Mouse (Mus musculus): ENCODE results near the gene Zbtb22. TPM values are rescaled to one million over a fixed set of nuclear protein-coding genes. Genes with fewer than 3 reads are reported as not detected.
"Not testable (repeated sequence)": the region's sequence is repeated elsewhere in the genome, so short reads cannot be mapped to it uniquely, and the experiment has no call there.

Gene Zbtb22
- polyA plus RNA-seq, 1 experiment from 2014 or later, result 17.1 TPM

DNA sequence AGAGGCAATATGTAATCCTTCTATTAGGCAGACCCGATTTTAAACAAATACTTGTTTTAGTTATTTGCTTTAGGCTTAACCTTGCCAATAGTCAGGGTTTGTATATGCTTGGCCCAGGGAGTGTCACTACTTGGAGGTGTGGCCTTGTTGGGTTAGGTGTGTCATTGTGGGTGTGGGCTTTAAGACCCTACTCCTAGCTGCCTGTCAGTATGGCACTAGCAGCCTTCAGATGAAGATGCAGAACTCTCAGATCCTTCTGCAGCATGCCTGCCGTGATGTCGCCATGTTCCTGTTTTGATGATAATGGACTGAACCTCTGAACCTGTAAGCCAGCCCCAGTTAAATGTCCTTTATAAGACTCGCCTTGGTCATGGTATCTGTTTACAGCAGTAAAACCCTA lies 22.7 kb upstream of the Zbtb22 start:
- H3K9me3 ChIP-seq; ATAC-seq (ENCODE audit: low FRiP score, low read depth); H3K4me2 ChIP-seq; H3K9ac ChIP-seq; H3K4me3 ChIP-seq; H3K4me1 ChIP-seq (replicated peaks); H3K27ac ChIP-seq (replicated peaks); H3K36me3 ChIP-seq; H3K27me3 ChIP-seq: not testable (repeated sequence)
- WGBS, result 83% methylated on average over 4 of the region's 4 CpGs

DNA sequence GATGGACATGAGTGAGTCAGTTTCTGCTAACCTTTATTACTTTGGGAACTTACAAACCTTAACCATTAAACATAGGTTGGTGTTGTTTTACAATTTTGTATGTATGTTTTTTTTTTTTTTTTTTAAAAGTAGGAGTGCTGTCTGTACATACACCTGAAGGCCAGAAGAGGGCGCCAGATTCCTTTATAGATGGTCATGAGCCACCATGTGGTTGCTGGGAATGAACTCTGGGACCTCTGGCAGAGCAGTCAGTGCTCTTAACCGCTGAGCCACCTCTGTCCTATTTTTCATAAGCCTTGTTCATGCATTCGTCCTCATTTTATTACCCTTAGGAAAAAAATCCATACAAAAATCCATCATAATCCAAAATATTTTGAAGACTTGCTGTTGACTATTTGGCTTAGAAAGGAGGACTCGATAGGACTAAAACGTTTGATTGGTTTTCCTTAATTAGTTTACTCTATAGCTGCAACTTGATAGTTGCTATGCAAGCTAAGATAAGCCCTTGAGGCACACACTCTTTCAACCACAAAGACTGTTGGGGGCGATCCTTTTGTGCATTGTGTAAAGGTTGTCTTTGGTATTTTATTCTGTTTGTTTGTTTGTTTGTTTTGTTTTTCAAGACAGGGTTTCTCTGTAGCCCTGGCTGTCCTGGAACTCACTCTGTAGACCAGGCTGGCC lies 18.4 kb upstream of the Zbtb22 start:
- Histone ChIP-seq H3K9me3 (no peaks in the 10 kb centered on the region), H3K36me3 (no peaks in the 10 kb centered on the region), H3K4me3 (no peak overlapping the region), H3K4me2 (no peak overlapping the region), H3K9ac (no peak overlapping the region), H3K27me3 (no peaks in the 10 kb centered on the region), H3K27ac (replicated peaks) (no peak overlapping the region), H3K4me1 (replicated peaks) (no peaks in the 10 kb centered on the region)
- ATAC-seq (ENCODE audit: low FRiP score, low read depth), result no peak
- 45% methylated on average over 6 of the region's 6 CpGs for WGBS

DNA sequence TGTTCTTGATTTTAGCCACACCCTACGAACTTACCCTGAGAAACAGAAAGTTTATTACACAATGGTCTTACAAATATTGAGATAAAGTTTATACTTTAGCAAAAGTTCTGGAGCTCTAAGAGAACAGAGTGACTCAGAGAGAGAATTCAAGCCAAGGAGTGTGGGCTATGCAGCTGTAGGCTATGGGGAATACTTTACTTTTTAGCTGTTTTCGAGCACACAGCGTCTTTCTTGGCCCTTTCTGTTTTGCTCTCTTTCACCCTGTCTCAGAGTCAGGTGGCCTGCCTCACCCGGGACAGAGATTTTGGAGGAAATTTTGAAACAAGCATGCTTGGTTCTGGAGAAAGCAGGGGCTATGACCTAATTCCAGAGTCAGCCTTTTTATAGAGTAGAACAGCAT lies 17.5 kb upstream of the Zbtb22 start:
- H3K27ac ChIP-seq (replicated peaks); H3K36me3 ChIP-seq; H3K9ac ChIP-seq; H3K4me3 ChIP-seq; H3K27me3 ChIP-seq; H3K4me1 ChIP-seq (replicated peaks); ATAC-seq (ENCODE audit: low FRiP score, low read depth); H3K9me3 ChIP-seq; H3K4me2 ChIP-seq: not testable (repeated sequence)
- WGBS, result 89% methylated on average over 4 of the region's 4 CpGs

DNA sequence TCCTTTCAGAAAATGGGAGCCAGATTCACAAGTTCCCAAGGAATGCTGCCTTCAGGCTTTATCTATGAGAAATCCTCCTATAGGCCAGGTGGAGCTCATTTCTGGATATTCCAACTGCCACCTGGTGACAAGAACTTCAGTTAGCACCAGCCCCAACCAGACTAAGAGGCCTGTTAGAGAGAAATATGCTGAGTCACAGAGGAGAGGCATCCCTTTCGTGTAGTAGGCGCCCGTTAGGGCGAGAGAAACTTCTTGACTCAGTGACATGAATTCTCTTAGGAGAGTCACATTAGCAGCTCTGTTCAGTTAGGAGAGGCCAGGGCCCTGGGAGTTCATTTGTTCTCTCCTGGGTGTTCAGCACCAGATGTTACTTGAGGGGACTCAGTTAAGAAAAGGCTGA lies 16.1 kb upstream of the Zbtb22 start:
- no peak overlapping the region for H3K4me2 ChIP-seq
- no peaks in the 10 kb centered on the region for H3K36me3 ChIP-seq
- no peaks in the 10 kb centered on the region for H3K4me1 ChIP-seq (replicated peaks)
- H3K27ac ChIP-seq (replicated peaks), result no peak overlapping the region
- no peak for ATAC-seq (ENCODE audit: low FRiP score, low read depth)
- no peaks in the 10 kb centered on the region for H3K9me3 ChIP-seq
- H3K4me3 ChIP-seq, result no peak overlapping the region
- no peaks in the 10 kb centered on the region for H3K27me3 ChIP-seq
- no peak overlapping the region for H3K9ac ChIP-seq
- 86% methylated on average over 4 of the region's 4 CpGs for WGBS

DNA sequence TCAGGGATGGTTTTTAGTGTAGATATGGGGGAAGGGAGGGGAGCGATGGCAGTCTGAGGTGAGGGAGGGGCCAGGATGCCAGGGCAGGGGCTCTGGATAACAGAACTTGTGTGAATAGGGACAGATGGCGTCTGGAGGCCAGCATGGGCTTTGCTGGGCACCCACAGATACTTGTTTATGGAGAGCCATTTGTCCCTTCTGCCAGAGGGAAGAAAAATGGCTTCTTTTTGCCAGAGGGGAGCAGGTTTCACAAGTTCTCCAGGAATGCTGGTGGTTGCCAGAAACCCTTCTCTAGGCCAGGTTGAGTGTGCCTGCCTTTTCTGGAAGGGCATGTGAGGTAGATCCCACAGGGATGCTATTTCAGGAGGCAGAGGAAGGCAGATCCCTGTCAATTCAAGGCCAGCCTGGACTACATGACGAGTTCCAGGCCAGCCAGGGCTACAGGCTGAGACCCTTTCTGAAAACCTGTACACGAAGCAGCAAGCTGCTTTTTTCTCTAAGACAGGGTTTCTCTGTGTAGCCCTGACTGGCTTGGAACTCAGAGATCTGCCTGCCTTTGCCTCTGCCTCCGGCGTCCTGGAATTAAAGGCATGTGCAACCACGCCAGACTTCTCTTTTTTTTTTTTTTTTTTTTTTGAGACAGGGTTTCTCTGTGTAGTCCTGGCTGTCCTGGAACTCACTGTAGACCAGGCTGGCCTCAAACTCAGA lies 15.3 kb upstream of the Zbtb22 start:
- H3K9ac ChIP-seq, result no peak overlapping the region
- H3K9me3 ChIP-seq, result no peaks in the 10 kb centered on the region
- H3K27ac ChIP-seq (replicated peaks), result no peak overlapping the region
- H3K4me3 ChIP-seq, result no peak overlapping the region
- H3K4me1 ChIP-seq (replicated peaks), result no peaks in the 10 kb centered on the region
- no peaks in the 10 kb centered on the region for H3K27me3 ChIP-seq
- no peak overlapping the region for H3K4me2 ChIP-seq
- WGBS, result 75% methylated on average over 7 of the region's 7 CpGs
- ATAC-seq (ENCODE audit: low FRiP score, low read depth), result no peak
- H3K36me3 ChIP-seq, result no peaks in the 10 kb centered on the region

DNA sequence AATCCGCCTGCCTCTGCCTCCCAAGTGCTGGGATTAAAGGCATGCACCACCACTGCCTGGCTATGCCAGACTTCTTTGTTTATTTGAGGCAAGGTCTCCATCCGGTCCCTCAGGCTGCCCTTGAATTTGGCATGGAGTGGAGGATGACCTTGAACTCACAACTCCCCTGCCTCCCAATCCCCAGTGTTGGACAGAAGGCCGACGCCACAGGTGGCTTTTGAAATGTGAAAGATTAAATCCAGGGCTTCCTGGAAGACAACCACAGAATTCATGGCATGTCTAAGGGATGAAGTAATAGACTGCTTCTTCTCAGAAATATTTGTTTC lies 14.8 kb upstream of the Zbtb22 start:
- no peak overlapping the region for H3K27ac ChIP-seq (replicated peaks)
- H3K9me3 ChIP-seq, result no peaks in the 10 kb centered on the region
- no peak overlapping the region for H3K4me3 ChIP-seq
- H3K27me3 ChIP-seq, result no peaks in the 10 kb centered on the region
- 85% methylated on average over 4 of the region's 4 CpGs for whole genome bisulfite sequencing
- H3K9ac ChIP-seq, result no peak overlapping the region
- no peak overlapping the region for H3K4me2 ChIP-seq
- no peak for ATAC-seq (ENCODE audit: low FRiP score, low read depth)
- no peaks in the 10 kb centered on the region for H3K36me3 ChIP-seq
- no peaks in the 10 kb centered on the region for H3K4me1 ChIP-seq (replicated peaks)

DNA sequence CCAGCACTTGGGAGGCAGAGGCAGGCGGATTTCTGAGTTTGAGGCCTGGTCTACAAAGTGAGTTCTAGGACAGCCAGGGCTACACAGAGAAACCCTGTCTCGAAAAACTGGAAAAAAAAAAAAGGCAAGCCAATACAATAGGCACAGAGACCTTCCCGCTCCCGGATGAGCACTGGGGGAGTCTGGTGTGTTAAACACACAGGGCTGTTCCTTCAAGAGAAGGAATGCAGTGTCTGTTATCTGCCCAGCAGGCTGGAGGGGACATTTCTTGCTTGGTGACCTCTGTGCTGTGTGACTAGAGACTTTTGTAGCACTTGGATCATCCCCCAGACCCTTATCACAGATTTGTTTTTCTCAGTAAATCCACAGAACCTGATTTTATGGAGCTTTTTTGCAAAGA lies 14.1 kb upstream of the Zbtb22 start:
- H3K9me3 ChIP-seq, result no peaks in the 10 kb centered on the region
- H3K4me1 ChIP-seq (replicated peaks), result no peaks in the 10 kb centered on the region
- H3K36me3 ChIP-seq, result no peaks in the 10 kb centered on the region
- WGBS, result 73% methylated on average over 4 of the region's 4 CpGs
- H3K27ac ChIP-seq (replicated peaks), result no peak overlapping the region
- no peak overlapping the region for H3K4me2 ChIP-seq
- no peak for ATAC-seq (ENCODE audit: low FRiP score, low read depth)
- H3K4me3 ChIP-seq, result no peak overlapping the region
- H3K27me3 ChIP-seq, result no peaks in the 10 kb centered on the region
- H3K9ac ChIP-seq, result no peak overlapping the region

DNA sequence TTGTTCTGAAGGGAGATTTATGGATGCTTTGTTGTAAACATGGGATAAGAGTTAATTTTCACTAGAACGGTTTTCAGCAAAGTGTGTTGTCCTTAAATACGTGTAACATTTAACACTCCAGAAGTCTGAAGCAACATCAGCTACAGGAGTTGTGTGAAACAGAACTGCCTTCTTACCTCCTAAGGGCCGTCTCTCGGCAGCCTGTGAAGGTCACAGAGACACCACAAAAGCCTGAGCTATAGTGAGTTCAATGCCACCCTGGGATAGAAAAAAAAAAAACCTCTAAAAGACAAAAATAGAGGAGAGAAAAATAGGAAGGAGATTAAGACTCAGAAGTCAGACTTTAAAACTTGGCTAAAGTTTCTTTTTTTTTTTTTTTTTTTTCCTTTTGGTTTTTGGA lies 13.6 kb upstream of the Zbtb22 start:
- Histone ChIP-seq H3K27me3 (no peaks in the 10 kb centered on the region), H3K9me3 (no peaks in the 10 kb centered on the region), H3K27ac (replicated peaks) (no peak overlapping the region), H3K4me1 (replicated peaks) (no peaks in the 10 kb centered on the region), H3K9ac (no peak overlapping the region), H3K4me3 (no peak overlapping the region), H3K36me3 (no peaks in the 10 kb centered on the region), H3K4me2 (no peak overlapping the region)
- WGBS, result 76% methylated on average over 4 of the region's 4 CpGs
- ATAC-seq (ENCODE audit: low FRiP score, low read depth), result no peak

DNA sequence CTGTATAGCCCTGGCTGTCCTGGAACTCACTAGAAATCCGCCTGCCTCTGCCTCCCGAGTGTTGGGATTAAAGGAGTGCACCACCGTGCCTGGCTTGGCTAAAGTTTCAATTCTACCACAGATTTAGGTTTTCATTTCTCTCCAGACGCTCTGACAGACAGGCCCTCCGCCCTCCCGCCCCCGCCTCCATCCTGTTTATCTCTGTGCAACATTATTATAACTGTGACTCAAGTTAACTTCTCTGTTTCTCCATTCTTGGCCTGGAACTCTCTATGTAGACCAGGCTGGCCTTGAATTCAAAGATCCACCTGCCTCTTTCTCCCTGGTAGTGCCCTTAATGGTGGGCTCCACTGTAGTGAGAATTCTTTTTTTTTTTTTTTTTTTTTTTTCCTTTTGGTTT lies 13.2 kb upstream of the Zbtb22 start:
- 85% methylated on average over 7 of the region's 7 CpGs for WGBS
- Histone ChIP-seq H3K4me3 (no peak overlapping the region), H3K27ac (replicated peaks) (no peak overlapping the region), H3K4me2 (no peak overlapping the region), H3K9ac (no peak overlapping the region), H3K4me1 (replicated peaks) (no peaks in the 10 kb centered on the region; the same call in 1 of the 2 replicates), H3K9me3 (no peaks in the 10 kb centered on the region), H3K36me3 (no peaks in the 10 kb centered on the region), H3K27me3 (no peaks in the 10 kb centered on the region)
- no peak for ATAC-seq (ENCODE audit: low FRiP score, low read depth)

DNA sequence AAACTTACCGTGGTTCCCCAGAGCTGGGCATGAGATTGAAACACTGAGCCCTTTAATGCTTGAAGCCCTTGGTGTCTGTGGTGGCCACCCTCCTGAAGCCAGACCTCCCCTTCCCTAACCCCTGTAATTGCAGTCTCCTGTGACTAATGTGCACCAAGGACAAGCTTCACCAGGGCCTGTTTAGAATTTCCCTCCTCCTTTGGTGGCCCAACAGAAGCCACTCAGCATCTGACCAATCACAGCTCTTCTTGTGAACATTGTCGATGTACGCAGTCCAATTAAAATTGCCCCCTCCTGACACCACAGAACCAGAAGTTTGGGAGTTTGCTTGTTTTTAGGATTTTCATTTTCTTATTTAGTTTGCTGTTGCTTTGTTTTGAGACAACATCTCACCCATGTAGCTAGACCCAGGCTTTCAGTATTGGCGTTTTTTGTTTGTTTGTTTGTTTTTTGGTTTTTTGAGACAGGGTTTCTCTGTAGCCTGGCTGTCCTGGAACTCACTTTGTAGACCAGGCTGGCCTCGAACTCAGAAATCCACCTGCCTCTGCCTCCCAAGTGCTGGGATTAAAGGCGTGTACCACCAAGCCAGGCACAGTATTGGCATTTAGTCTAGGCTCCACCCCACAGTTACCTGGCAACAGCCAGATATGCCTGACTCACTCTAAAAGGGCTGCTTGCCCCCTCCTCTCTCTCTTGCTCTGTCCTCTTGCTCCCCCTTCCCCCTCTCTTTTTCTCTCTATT lies 11.6 kb upstream of the Zbtb22 start:
- not testable (repeated sequence) for H3K4me1 ChIP-seq (replicated peaks); H3K9ac ChIP-seq; H3K9me3 ChIP-seq; H3K4me3 ChIP-seq; H3K27ac ChIP-seq (replicated peaks); H3K27me3 ChIP-seq; ATAC-seq (ENCODE audit: low FRiP score, low read depth); H3K4me2 ChIP-seq; H3K36me3 ChIP-seq
- WGBS, result 73% methylated on average over 6 of the region's 6 CpGs

DNA sequence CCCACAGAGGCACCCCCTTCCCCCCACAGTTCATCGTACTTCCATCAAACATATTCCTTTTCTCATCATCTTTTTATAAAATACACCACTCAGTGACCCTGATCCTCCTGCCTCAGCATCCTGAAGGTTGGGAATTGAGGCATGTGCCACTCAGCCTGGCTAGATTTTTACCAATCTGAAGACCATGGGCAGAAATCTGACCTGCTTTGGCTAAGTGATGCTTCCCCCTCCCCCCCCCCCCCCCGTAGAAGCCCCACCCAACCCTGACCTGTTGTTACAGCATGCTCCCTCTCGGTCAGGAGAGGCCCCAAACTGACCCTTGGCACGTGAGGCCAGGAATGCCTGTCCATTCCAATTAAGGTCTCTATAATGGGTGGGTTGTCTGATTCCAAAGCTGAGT lies 10.9 kb upstream of the Zbtb22 start, which contains the start of gene Platr17:
Gene Platr17 (plus strand): TSS at position 301 of the 400 bp plus-strand sequence.
- not testable (repeated sequence) for H3K9ac ChIP-seq; H3K4me1 ChIP-seq (replicated peaks); ATAC-seq (ENCODE audit: low FRiP score, low read depth); H3K9me3 ChIP-seq; H3K4me3 ChIP-seq; H3K4me2 ChIP-seq; H3K27me3 ChIP-seq; H3K27ac ChIP-seq (replicated peaks); H3K36me3 ChIP-seq
- WGBS, result 10% methylated on average over 3 of the region's 4 CpGs

DNA sequence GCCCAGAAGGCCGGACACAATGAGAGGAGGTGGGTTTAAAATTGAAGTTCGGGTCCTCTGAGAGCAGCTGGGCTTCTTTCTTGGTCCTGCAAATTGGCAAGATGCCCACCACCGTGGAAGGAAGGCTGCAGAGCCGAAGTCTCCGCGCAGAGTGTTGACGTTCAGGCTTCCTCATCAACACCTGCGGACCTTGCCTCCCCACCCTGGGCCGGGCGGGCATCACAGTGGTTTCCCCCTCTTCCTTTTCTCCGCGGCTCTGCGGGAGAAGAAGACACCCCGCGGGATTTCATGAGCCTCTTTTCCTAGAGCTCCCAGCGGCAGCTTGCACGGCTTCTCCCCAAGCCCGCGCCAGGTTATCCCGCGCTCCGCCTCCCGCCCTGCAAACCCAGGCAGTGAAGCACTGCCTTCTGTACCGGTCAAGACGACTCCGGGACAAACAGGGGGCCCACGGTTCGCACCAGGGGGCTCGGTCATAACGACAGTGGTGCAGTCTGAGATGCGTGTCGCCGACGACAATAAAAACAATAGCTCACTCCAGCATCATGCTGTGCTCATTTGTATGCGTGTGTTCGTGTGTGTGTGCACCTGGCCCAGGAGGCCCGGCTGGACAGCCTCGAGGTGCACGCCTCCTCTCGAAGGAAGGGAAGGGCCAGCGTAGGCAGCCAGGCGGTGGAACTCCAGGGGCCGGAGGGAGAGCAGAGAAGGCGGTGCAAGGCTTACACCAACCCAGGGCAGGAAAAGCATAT lies 7.2 kb upstream of the Zbtb22 start:
- Histone ChIP-seq H3K36me3 (peaks cover 20% of the 10 kb centered on the region), H3K9ac (peak overlapping the region; percentile 59), H3K4me1 (replicated peaks) (peaks cover 29% of the 10 kb centered on the region), H3K27me3 (no peaks in the 10 kb centered on the region), H3K27ac (replicated peaks) (peak overlapping the region; percentile 84), H3K4me2 (peak overlapping the region; percentile 93), H3K9me3 (no peaks in the 10 kb centered on the region), H3K4me3 (peak overlapping the region; percentile 72)
- ATAC-seq (ENCODE audit: low FRiP score, low read depth), result peak; percentile 0; the same call in 1 of the 2 replicates
- under 1% methylated on average over 41 of the region's 44 CpGs for whole genome bisulfite sequencing

Measured in hindbrain, embryonic 15.5 days (tissue).